ENCODE assay signal across 8 mouse cellular contexts in genomic region chr17:34593752-34594525, GRCm38 (mm10). TPM values are rescaled to one million over a fixed set of nuclear protein-coding genes. Genes with fewer than 3 reads are reported as not detected.
DNase-seq lines count a peak whose midpoint lies in the region; ATAC-seq lines count a peak whose summit lies in the region.

No protein-coding gene starts in this region.

- no peaks in the 10 kb centered on the region for H3K27me3 ChIP-seq in kidney, embryonic 14.5 days (ENCODE audit: control insufficient read depth, insufficient read depth, low read length)
- no peaks in the 10 kb centered on the region for H3K27me3 ChIP-seq in embryonic facial prominence, embryonic 12.5 days
- no peaks in the 10 kb centered on the region for H3K27me3 ChIP-seq in intestine, embryonic 16.5 days (replicated peaks; ENCODE audit: control insufficient read depth, insufficient read depth, low read length)
- no peaks in the 10 kb centered on the region for H3K27me3 ChIP-seq in midbrain, embryonic 11.5 days (ENCODE audit: control insufficient read depth, insufficient read depth, low read length)

- peak overlapping the region; percentile 88 for H3K4me3 ChIP-seq in kidney, embryonic 14.5 days (ENCODE audit: low read length)
- H3K4me3 ChIP-seq in embryonic facial prominence, embryonic 12.5 days = peak overlapping the region; percentile 83
- H3K4me3 ChIP-seq in intestine, embryonic 16.5 days (ENCODE audit: low read length) = peak overlapping the region; percentile 90
- H3K4me3 ChIP-seq in midbrain, embryonic 11.5 days (ENCODE audit: low read depth, low read length) = peak overlapping the region; percentile 73

- ATAC-seq in kidney, embryonic 14.5 days (ENCODE audit: low FRiP score, low TSS enrichment) = no peak
- no peak for ATAC-seq in embryonic facial prominence, embryonic 12.5 days (ENCODE audit: insufficient number of reproducible peaks, insufficient read depth, low FRiP score, low TSS enrichment)
- ATAC-seq in intestine, embryonic 16.5 days = no peak
- ATAC-seq in midbrain, embryonic 11.5 days (ENCODE audit: low FRiP score) = no peak

- H3K4me1 ChIP-seq in kidney, embryonic 14.5 days (ENCODE audit: control insufficient read depth, insufficient read depth, low read length) = peaks cover 72% of the 10 kb centered on the region
- H3K4me1 ChIP-seq in embryonic facial prominence, embryonic 12.5 days = peaks cover 72% of the 10 kb centered on the region
- H3K4me1 ChIP-seq in intestine, embryonic 16.5 days (ENCODE audit: control insufficient read depth, insufficient read depth, low read length) = peaks cover 55% of the 10 kb centered on the region
- peaks cover 50% of the 10 kb centered on the region for H3K4me1 ChIP-seq in midbrain, embryonic 11.5 days (ENCODE audit: control insufficient read depth, insufficient read depth, low read length)

- peak overlapping the region; percentile 100 for H3K27ac ChIP-seq in kidney, embryonic 14.5 days (ENCODE audit: low read depth, low read length)
- H3K27ac ChIP-seq in embryonic facial prominence, embryonic 12.5 days = peak overlapping the region; percentile 99
- no peak overlapping the region; the same call in 1 of the 2 replicates for H3K27ac ChIP-seq in intestine, embryonic 16.5 days (ENCODE audit: low read length)
- peak overlapping the region; percentile 97 for H3K27ac ChIP-seq in midbrain, embryonic 11.5 days (ENCODE audit: low read depth, low read length)

- peaks cover 26% of the 10 kb centered on the region for H3K36me3 ChIP-seq in kidney, embryonic 14.5 days (ENCODE audit: control insufficient read depth, insufficient read depth, low read length)
- peaks cover 27% of the 10 kb centered on the region for H3K36me3 ChIP-seq in embryonic facial prominence, embryonic 12.5 days
- H3K36me3 ChIP-seq in intestine, embryonic 16.5 days (ENCODE audit: control insufficient read depth, insufficient read depth, low read length) = peaks cover 12% of the 10 kb centered on the region
- H3K36me3 ChIP-seq in midbrain, embryonic 11.5 days (ENCODE audit: control insufficient read depth, insufficient read depth, low read length) = peaks cover 5% of the 10 kb centered on the region; the same call in 1 of the 2 replicates

- H3K9ac ChIP-seq in kidney, embryonic 14.5 days (ENCODE audit: low read depth, low read length) = peak overlapping the region; percentile 99
- H3K9ac ChIP-seq in embryonic facial prominence, embryonic 12.5 days = peak overlapping the region; percentile 99
- H3K9ac ChIP-seq in intestine, embryonic 16.5 days (ENCODE audit: low read depth, low read length) = peak overlapping the region; percentile 99
- H3K9ac ChIP-seq in midbrain, embryonic 11.5 days (ENCODE audit: low read length) = peak overlapping the region; percentile 96

- no peak for DNase-seq in kidney, adult 8-10 months
- DNase-seq in midbrain, embryonic 11.5 days (ENCODE audit: low spot score, missing footprints) = no peak
- DNase-seq in adipocyte (ENCODE audit: low spot score) = no peak
- DNase-seq in ovary, postnatal 14 days (ENCODE audit: low spot score) = no peak
- no peak for DNase-seq in adrenal gland, postnatal 36 days

- 37% methylated on average over 34 of the region's 34 CpGs for WGBS in kidney, embryonic 14.5 days
- WGBS in embryonic facial prominence, embryonic 12.5 days = 41% methylated on average over 34 of the region's 34 CpGs
- 35% methylated on average over 34 of the region's 34 CpGs for WGBS in intestine, embryonic 16.5 days
- WGBS in midbrain, embryonic 11.5 days = 52% methylated on average over 34 of the region's 34 CpGs

- H3K9me3 ChIP-seq in kidney, embryonic 14.5 days (ENCODE audit: control insufficient read depth, low read length) = no peaks in the 10 kb centered on the region
- no peaks in the 10 kb centered on the region for H3K9me3 ChIP-seq in embryonic facial prominence, embryonic 12.5 days
- no peaks in the 10 kb centered on the region for H3K9me3 ChIP-seq in intestine, embryonic 16.5 days (ENCODE audit: control insufficient read depth, low read length)
- H3K9me3 ChIP-seq in midbrain, embryonic 11.5 days (ENCODE audit: control insufficient read depth, low read length) = no peaks in the 10 kb centered on the region

- peak overlapping the region; percentile 94 for H3K4me2 ChIP-seq in kidney, embryonic 14.5 days (replicated peaks; ENCODE audit: low read depth, low read length)
- H3K4me2 ChIP-seq in embryonic facial prominence, embryonic 12.5 days (replicated peaks) = peak overlapping the region; percentile 97
- H3K4me2 ChIP-seq in intestine, embryonic 16.5 days (ENCODE audit: low read depth, low read length) = peak overlapping the region; percentile 92
- peak overlapping the region; percentile 82 for H3K4me2 ChIP-seq in midbrain, embryonic 11.5 days

RNA-seq across cellular contexts. Expression of gene Pbx2, which starts 2.9 kb away (rescaled TPM):
- polyA plus RNA-seq in kidney, embryonic 14.5 days (2014; fragmentation: Nextera tagmentation; extraction: Ambion mirVana) = 17.8 and 20.9 TPM in 2 replicates
- 25.1 and 28.0 TPM in 2 replicates for polyA plus RNA-seq in embryonic facial prominence, embryonic 12.5 days (2016; fragmentation: Nextera tagmentation; extraction: Ambion mirVana)
- polyA plus RNA-seq in intestine, embryonic 16.5 days (2015; fragmentation: Nextera tagmentation; extraction: Ambion mirVana) = 5.6 and 6.9 TPM in 2 replicates
- 17.3 and 20.1 TPM in 2 replicates for polyA plus RNA-seq in midbrain, embryonic 11.5 days (2014; fragmentation: Nextera tagmentation; extraction: Ambion mirVana)
- total RNA-seq in adrenal gland, postnatal 36 days (2021) = 10 to 100 TPM; 34.7 to 41.4 TPM

RNA-seq across cellular contexts. Expression of gene Ager, which starts 3.7 kb away (rescaled TPM):
- 5.8 and 6.6 TPM in 2 replicates for polyA plus RNA-seq in kidney, embryonic 14.5 days (2014; fragmentation: Nextera tagmentation; extraction: Ambion mirVana)
- polyA plus RNA-seq in embryonic facial prominence, embryonic 12.5 days (2016; fragmentation: Nextera tagmentation; extraction: Ambion mirVana) = 3.1 and 3.5 TPM in 2 replicates
- polyA plus RNA-seq in intestine, embryonic 16.5 days (2015; fragmentation: Nextera tagmentation; extraction: Ambion mirVana) = 2.3 and 2.4 TPM in 2 replicates
- 1.4 and 1.6 TPM in 2 replicates for polyA plus RNA-seq in midbrain, embryonic 11.5 days (2014; fragmentation: Nextera tagmentation; extraction: Ambion mirVana)
- under 1 TPM; 0.82 to 0.99 TPM for total RNA-seq in adrenal gland, postnatal 36 days (2021)

RNA-seq across cellular contexts. Expression of gene Gpsm3, which starts 4.3 kb away (rescaled TPM):
- polyA plus RNA-seq in kidney, embryonic 14.5 days (2014; fragmentation: Nextera tagmentation; extraction: Ambion mirVana) = 19.3 and 21.4 TPM in 2 replicates
- polyA plus RNA-seq in embryonic facial prominence, embryonic 12.5 days (2016; fragmentation: Nextera tagmentation; extraction: Ambion mirVana) = 3.5 and 6.3 TPM in 2 replicates
- 12.0 and 12.5 TPM in 2 replicates for polyA plus RNA-seq in intestine, embryonic 16.5 days (2015; fragmentation: Nextera tagmentation; extraction: Ambion mirVana)
- polyA plus RNA-seq in midbrain, embryonic 11.5 days (2014; fragmentation: Nextera tagmentation; extraction: Ambion mirVana) = 4.4 and 4.8 TPM in 2 replicates
- 1 to 10 TPM; 5.2 to 6.2 TPM for total RNA-seq in adrenal gland, postnatal 36 days (2021)

RNA-seq across cellular contexts. Expression of gene Rnf5, which starts 9.6 kb away (rescaled TPM):
- 118 and 139 TPM in 2 replicates for polyA plus RNA-seq in kidney, embryonic 14.5 days (2014; fragmentation: Nextera tagmentation; extraction: Ambion mirVana)
- polyA plus RNA-seq in embryonic facial prominence, embryonic 12.5 days (2016; fragmentation: Nextera tagmentation; extraction: Ambion mirVana) = 139 TPM in 2 replicates
- 190 and 197 TPM in 2 replicates for polyA plus RNA-seq in intestine, embryonic 16.5 days (2015; fragmentation: Nextera tagmentation; extraction: Ambion mirVana)
- 180 and 185 TPM in 2 replicates for polyA plus RNA-seq in midbrain, embryonic 11.5 days (2014; fragmentation: Nextera tagmentation; extraction: Ambion mirVana)
- total RNA-seq in adrenal gland, postnatal 36 days (2021) = 10 to 100 TPM; 67.7 to 86.5 TPM

RNA-seq across cellular contexts. Expression of gene Agpat1, which starts 10.1 kb away (rescaled TPM):
- 61.7 and 75.3 TPM in 2 replicates for polyA plus RNA-seq in kidney, embryonic 14.5 days (2014; fragmentation: Nextera tagmentation; extraction: Ambion mirVana)
- 54.8 and 62.8 TPM in 2 replicates for polyA plus RNA-seq in embryonic facial prominence, embryonic 12.5 days (2016; fragmentation: Nextera tagmentation; extraction: Ambion mirVana)
- 61.8 and 67.9 TPM in 2 replicates for polyA plus RNA-seq in intestine, embryonic 16.5 days (2015; fragmentation: Nextera tagmentation; extraction: Ambion mirVana)
- 68.4 and 75.3 TPM in 2 replicates for polyA plus RNA-seq in midbrain, embryonic 11.5 days (2014; fragmentation: Nextera tagmentation; extraction: Ambion mirVana)
- 100 to 1,000 TPM in 1 of 2 experiments, 10 to 100 TPM in 1; 99.4 to 109 TPM for total RNA-seq in adrenal gland, postnatal 36 days (2021)
